Mouse (Mus musculus) embryo, embryonic 11 days (tissue): ENCODE measurements around the gene Celf1.

Experiments used
- DNase-seq: peaks from one replicate; pipeline ENCODE4 v3.0.0-alpha.2; 2015

Gene Celf1

DNA sequence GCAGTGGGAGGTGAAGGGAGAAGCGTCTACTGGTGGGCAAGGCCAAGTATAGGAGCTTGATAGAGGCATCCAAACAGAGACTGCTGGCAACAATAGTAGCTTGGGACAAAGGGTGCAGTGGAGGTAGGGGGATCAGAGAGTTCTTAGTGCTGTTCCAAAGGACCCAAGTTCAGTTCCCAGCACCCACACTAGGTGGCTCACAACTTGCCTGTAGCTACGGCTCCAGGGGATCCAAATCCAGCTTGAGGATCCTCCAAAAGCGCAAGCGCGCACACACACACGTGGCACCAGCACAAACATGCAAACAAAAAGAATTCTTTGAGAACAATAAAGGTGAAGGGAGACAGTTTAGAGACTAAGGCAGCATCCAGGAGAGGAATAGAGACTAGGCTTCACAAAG is 124.0 kb downstream of the Celf1 start:
- no peak for DNase-seq

DNA sequence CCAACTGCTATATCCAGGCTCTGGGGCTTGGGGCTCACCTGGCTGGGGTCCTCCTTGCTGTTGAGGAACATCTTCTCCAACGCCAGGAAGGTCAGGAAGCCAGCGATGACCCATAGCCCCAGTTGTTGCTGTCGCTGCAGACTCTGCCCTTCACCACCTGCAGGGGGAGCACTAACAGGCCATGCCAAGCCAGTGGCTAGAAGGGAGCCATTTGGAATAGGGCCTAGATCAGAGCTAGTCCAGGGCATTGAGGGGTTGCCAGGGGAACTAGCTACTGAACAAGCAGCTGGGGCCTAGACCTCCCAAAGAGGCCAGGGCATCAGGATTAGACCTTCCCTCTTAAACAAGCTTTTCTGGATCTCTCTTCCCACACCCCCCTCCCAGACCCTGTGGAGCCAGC is 125.4 kb downstream of the Celf1 start:
- peak; percentile 60 for DNase-seq

- no peak for DNase-seq
Measured at GRCm38 (mm10) chr2:91066455-91066854, 126.3 kb downstream of the Celf1 start.

- no peak for DNase-seq
Measured at GRCm38 (mm10) chr2:91068162-91068871, 128.1 kb downstream of the Celf1 start.

DNA sequence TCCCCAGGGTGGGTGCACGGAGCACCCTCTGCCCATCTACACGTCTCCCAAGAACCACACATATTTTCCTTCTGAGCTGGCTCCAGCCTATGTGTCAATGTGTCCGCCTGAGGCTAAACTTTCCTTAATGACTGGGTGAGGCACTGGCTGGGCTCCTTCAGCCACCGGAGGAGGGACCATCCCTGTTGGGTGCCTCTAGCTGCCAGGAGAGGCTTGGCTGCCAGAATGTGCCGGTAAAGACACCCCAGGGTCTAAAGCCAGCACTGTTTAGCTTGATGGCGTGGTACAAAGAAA is 128.6 kb downstream of the Celf1 start:
- no peak for DNase-seq
